Mouse (Mus musculus): ENCODE measurements at regions not wholly inside any gene's neighbourhood (a gene's known extent, or its start where the extent isn't known, plus 50 kb on each side); places are given as distances from the start of the nearest gene placed in this dataset.
"Not testable (repeated sequence)": the region's sequence is repeated elsewhere in the genome, so short reads cannot be mapped to it uniquely, and the experiment has no call there.

GRCm38 (mm10) chr2:53619681-53620080, 428.2 kb downstream of the Arl6ip6 start:
- in situ Hi-C loops (cut with MboI, MseI), result no loop called here

GRCm38 (mm10) chr2:53632816-53633474, 441.4 kb downstream of the Arl6ip6 start:
- in situ Hi-C loops (cut with MboI, MseI), result not testable (repeated sequence)

- in situ Hi-C loops (cut with MboI, MseI), result no loop called here
These were observed 416.6 kb downstream of the Rprm start for GRCm38 (mm10) chr2:53668599-53669372.

GRCm38 (mm10) chr2:53680350-53681011, 404.9 kb downstream of the Rprm start:
- in situ Hi-C loops (cut with MboI, MseI), result no loop called here

GRCm38 (mm10) chr2:53682599-53682998, 402.8 kb downstream of the Rprm start:
- in situ Hi-C loops (cut with MboI, MseI), result no loop called here

- in situ Hi-C loops (cut with MboI, MseI), result no loop called here
These were observed 398.1 kb downstream of the Rprm start for GRCm38 (mm10) chr2:53687281-53687680.

GRCm38 (mm10) chr2:53689223-53689880, 396.0 kb downstream of the Rprm start:
- in situ Hi-C loops (cut with MboI, MseI), result no loop called here

- in situ Hi-C loops (cut with MboI, MseI), result no loop called here
These were observed 393.7 kb downstream of the Rprm start for GRCm38 (mm10) chr2:53691580-53692118.

- in situ Hi-C loops (cut with MboI, MseI), result no loop called here
These were observed 374.1 kb downstream of the Rprm start for GRCm38 (mm10) chr2:53711213-53711612.

- in situ Hi-C loops (cut with MboI, MseI), result no loop called here
These were observed 372.2 kb downstream of the Rprm start for GRCm38 (mm10) chr2:53713106-53713640.

GRCm38 (mm10) chr2:53715017-53715416, 370.3 kb downstream of the Rprm start:
- in situ Hi-C loops (cut with MboI, MseI), result no loop called here

- in situ Hi-C loops (cut with MboI, MseI), result no loop called here
These were observed 362.1 kb downstream of the Rprm start for GRCm38 (mm10) chr2:53723231-53723630.

GRCm38 (mm10) chr2:53728693-53729092, 356.7 kb downstream of the Rprm start:
- in situ Hi-C loops (cut with MboI, MseI), result loop anchor here (25.0 kb wide), 1 partner anchor 1609 kb away; no protein-coding TSS in a partner anchor

- in situ Hi-C loops (cut with MboI, MseI), result loop anchor here (25.0 kb wide), 1 partner anchor 1607 kb away; no protein-coding TSS in a partner anchor
These were observed 354.9 kb downstream of the Rprm start for GRCm38 (mm10) chr2:53730451-53730850.

- in situ Hi-C loops (cut with MboI, MseI), result no loop called here
These were observed 321.9 kb downstream of the Rprm start for GRCm38 (mm10) chr2:53763486-53763885.

GRCm38 (mm10) chr2:53782035-53782434, 303.3 kb downstream of the Rprm start:
- in situ Hi-C loops (cut with MboI, MseI), result not testable (repeated sequence)

- in situ Hi-C loops (cut with MboI, MseI), result not testable (repeated sequence)
These were observed 296.8 kb downstream of the Rprm start for GRCm38 (mm10) chr2:53788599-53788998.

- in situ Hi-C loops (cut with MboI, MseI), result no loop called here
These were observed 288.7 kb downstream of the Rprm start for GRCm38 (mm10) chr2:53796605-53797004.

- in situ Hi-C loops (cut with MboI, MseI), result no loop called here
These were observed 281.7 kb downstream of the Rprm start for GRCm38 (mm10) chr2:53803666-53804065.

- in situ Hi-C loops (cut with MboI, MseI), result no loop called here
These were observed 234.4 kb downstream of the Rprm start for GRCm38 (mm10) chr2:53850815-53851528.
